Mouse (Mus musculus) mature B cell (primary cell): ENCODE results near the gene Actr1b.

Source experiments
- in situ Hi-C: fragments of 300-500 bp; cut with MboI; formaldehyde crosslinking; loops from 2 replicates; pipeline ENCODE4 v1.14.3; 2019

Gene Actr1b

GRCm38 (mm10) chr1:36714311-36714710 is at the start of gene Actr1b:
Gene Actr1b, minus strand, starts transcription at chr1:36714422.
- in situ Hi-C loops, result no loop called here

- in situ Hi-C loops, result no loop called here
These were observed 47.3 kb upstream of the Actr1b start, which contains the start of gene Zap70 for GRCm38 (mm10) chr1:36761568-36761967. Gene Zap70, plus strand, starts transcription at chr1:36761798.

DNA sequence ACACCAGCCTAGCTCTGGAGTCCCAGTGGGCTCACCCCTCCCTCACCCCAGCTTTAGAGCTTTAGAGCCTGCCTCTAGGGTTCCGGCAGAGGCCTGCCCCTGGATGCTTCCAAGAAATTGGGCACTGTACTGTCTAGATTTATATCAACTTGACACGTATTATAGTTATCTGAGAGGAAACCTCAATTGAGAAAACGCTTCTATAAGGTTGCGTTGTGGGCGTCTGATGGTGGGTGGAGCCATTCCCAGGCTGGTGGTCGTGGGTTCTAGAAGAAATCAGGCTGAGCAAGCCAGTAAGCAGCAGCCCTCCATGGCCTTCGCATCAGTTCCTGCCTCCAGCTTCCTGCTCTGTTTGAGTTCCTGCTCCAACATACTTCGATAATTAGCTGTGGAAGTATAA is 46.8 kb upstream of the Actr1b start:
- in situ Hi-C loops, result no loop called here

- in situ Hi-C loops, result no loop called here
These were observed 46.2 kb upstream of the Actr1b start for GRCm38 (mm10) chr1:36760401-36760800.

DNA sequence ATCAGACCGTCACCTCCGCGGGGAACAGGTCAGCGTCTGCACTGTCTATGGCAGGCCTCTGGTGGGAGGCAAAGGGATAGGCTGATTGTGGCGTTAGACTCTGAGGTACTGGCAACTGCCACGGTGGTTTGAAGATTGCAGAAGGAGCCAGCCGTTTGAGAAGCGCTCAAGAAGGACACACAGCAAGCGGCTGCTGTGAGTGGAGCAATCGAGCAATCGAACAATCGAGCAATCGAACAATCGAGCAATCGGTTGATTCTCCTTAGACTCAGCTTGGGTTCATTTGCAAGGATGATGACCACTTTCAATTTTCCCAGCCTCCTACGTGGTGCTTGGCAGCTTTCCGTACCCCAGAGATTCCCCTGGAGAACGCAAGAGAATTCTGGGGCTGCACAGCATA is 44.9 kb upstream of the Actr1b start:
- in situ Hi-C loops, result no loop called here

- in situ Hi-C loops, result no loop called here
These were observed 44.3 kb upstream of the Actr1b start for GRCm38 (mm10) chr1:36758553-36758952.

GRCm38 (mm10) chr1:36753932-36754675 is 39.9 kb upstream of the Actr1b start:
- in situ Hi-C loops, result no loop called here

DNA sequence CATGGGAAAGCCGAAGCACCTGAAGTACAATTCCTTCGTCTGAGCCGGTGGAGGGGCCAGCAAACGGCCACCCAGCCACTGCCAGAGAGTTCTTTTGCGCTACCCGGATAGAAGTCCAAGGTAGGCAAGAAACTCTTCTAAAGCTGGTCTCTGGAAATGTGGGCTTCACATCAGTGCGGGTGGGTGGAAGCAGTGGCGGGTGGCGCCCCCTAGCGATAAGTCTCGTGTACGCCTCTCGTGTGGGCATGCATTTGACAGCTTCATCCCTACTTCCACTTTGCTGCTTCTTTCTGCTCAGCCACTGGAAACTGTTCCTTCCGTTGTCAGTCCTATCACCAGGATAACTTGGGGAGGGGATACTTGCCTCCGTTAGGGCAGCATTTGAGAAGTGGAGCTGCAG is 32.2 kb upstream of the Actr1b start:
- in situ Hi-C loops, result no loop called here

- in situ Hi-C loops, result no loop called here
These were observed 31.4 kb upstream of the Actr1b start for GRCm38 (mm10) chr1:36745661-36746060.

GRCm38 (mm10) chr1:36744268-36744944 is 30.2 kb upstream of the Actr1b start:
- in situ Hi-C loops, result no loop called here

DNA sequence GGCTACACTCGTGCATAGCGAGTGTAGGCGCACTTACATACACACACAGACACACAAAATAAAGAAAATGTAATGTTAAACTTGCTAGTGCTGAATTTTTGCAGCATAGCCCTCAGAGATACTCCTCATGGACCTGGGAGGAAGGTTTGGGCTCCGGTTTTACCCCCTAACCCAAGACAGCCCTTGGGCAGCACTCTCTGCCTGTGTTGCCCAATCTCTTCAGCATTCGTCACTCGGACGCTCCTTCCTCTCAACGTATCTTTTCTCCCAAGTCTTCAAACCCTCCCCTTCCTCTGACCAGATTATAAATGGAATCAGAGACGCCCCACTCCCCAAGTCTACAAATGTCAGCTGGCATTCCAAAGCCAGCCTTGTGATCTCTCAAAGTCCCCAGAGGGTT is 28.8 kb upstream of the Actr1b start:
- in situ Hi-C loops, result no loop called here

GRCm38 (mm10) chr1:36739231-36739630 is 25.0 kb upstream of the Actr1b start:
- in situ Hi-C loops, result no loop called here

GRCm38 (mm10) chr1:36737300-36737699 is 23.1 kb upstream of the Actr1b start:
- in situ Hi-C loops, result no loop called here

GRCm38 (mm10) chr1:36724057-36724431 is 9.8 kb upstream of the Actr1b start:
- in situ Hi-C loops, result no loop called here

- in situ Hi-C loops, result no loop called here
These were observed 9.2 kb upstream of the Actr1b start for GRCm38 (mm10) chr1:36723146-36724056.

- in situ Hi-C loops, result no loop called here
These were observed 4.6 kb upstream of the Actr1b start for GRCm38 (mm10) chr1:36718786-36719185.

GRCm38 (mm10) chr1:36711104-36711503 is 3.1 kb downstream of the Actr1b start:
- in situ Hi-C loops, result no loop called here

DNA sequence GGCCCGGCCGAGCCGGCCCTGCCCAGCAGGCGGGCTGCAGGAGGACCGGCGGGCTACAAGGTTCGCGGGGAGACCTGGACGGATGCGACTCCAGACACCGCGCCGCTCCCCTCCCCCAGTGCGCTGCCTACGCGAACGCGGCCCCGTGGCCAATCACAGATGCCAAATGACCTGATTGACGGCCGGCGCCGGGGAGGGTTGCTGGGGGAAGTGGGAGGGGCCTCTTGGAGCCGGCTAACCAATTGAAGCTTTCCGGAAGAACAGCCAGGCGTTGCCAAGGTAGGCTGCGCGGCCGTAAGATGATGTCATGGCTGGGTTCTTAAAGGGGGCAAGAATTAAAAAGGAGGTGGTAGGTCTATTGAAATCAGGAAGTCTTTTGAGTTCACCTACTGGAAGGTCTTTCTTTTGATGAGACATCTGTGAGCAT is 4.4 kb downstream of the Actr1b start, which contains the start of gene 4933424G06Rik:
4933424G06Rik (plus strand) TSS at position 296 of the 427 bp plus-strand sequence.
- in situ Hi-C loops, result no loop called here

- in situ Hi-C loops, result no loop called here
These were observed 5.0 kb downstream of the Actr1b start for GRCm38 (mm10) chr1:36709055-36709853.

DNA sequence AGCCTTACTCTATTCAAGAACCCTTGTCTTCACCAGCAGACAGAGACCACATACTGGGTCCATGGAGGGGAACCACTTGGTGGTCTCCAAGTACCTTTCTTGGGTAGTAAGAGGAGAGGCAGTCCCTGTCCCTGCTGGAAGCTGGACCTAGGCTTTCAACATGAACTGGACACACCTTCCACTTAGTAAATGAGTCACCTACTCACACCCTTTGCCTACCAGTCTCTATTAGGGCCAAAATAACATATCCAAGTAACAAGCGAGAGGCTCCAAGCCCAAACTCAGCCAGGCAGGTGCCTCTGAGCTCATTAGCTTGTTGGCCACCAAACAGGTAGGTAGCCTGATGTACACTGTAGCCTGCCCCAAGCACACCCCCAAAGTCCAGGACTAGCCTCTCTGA is 5.6 kb downstream of the Actr1b start:
- in situ Hi-C loops, result no loop called here

DNA sequence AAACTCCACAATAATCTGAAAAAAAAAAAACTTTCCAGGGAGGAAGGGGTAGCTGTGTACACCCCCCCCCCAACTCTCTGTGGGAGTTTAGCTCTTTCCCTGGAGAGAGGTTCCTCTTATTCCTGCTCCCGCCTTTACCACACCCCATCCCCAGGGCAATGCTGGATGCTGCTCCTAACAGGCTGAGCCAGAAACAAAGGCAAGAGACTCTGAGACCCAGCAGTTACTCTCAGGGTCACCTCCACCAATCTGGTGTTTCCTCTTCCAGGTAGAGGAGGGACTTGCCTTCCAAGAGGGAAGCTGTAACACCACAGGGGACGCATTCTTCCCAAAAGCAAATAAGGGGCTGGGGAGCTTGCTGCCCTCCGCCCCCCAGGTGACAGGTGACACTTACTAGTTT is 6.4 kb downstream of the Actr1b start:
- in situ Hi-C loops, result no loop called here
